Mouse (Mus musculus) splenic B cell, adult 2 months (primary cell): ENCODE results near the gene Tspan32.
A peak's percentile ranks its signal among the peaks of the same experiment; 100 is the strongest.

Source experiments
- DNase-seq: peaks from one replicate; pipeline ENCODE4 v3.0.0-alpha.2; 2011; ENCODE audit warnings: low read depth, low spot score
- H3K27me3 ChIP-seq: 2 replicates; pipeline ENCODE4 v1.6.1; 2012; ENCODE audit warnings: mild to moderate bottlenecking, low read length, moderate library complexity, mixed read lengths; ENCODE audit not compliant: control insufficient read depth, poor library complexity, insufficient read depth, severe bottlenecking
- H3K36me3 ChIP-seq: 2 replicates; pipeline ENCODE4 v1.6.1; 2012; ENCODE audit warnings: mild to moderate bottlenecking, low read length, moderate library complexity, mixed read lengths; ENCODE audit not compliant: control insufficient read depth, poor library complexity, insufficient read depth, severe bottlenecking

Gene Tspan32

GRCm38 (mm10) chr7:143004727-143005343 is at the start of gene Tspan32:
Tspan32 (plus strand) TSS chr7:143005046.
- Histone ChIP-seq H3K27me3 (no peaks in the 10 kb centered on the region), H3K36me3 (no peaks in the 10 kb centered on the region; the same call in 1 of the 2 replicates)
- peak; percentile 71 for DNase-seq

- no peaks in the 10 kb centered on the region for H3K36me3 ChIP-seq
- DNase-seq: no peak
- no peaks in the 10 kb centered on the region for H3K27me3 ChIP-seq
Measured at GRCm38 (mm10) chr7:142956018-142956417, 48.8 kb upstream of the Tspan32 start.

- no peaks in the 10 kb centered on the region for H3K36me3 ChIP-seq
- H3K27me3 ChIP-seq: no peaks in the 10 kb centered on the region
- no peak for DNase-seq
Measured at GRCm38 (mm10) chr7:142958817-142959216, 46.0 kb upstream of the Tspan32 start.

- no peaks in the 10 kb centered on the region for H3K27me3 ChIP-seq
Measured at GRCm38 (mm10) chr7:142959752-142960151, 45.1 kb upstream of the Tspan32 start.

GRCm38 (mm10) chr7:142967414-142967883 is 37.4 kb upstream of the Tspan32 start:
- Histone ChIP-seq H3K36me3 (no peaks in the 10 kb centered on the region), H3K27me3 (0 out of 2 replicates have a peak, but pooled peaks cover 2% of the 10 kb centered on the region)
- DNase-seq: peak; percentile 14

More at GRCm38 (mm10) chr7:142959752-142960151, 45.1 kb upstream of the Tspan32 start:
- no peak for DNase-seq
- H3K36me3 ChIP-seq: no peaks in the 10 kb centered on the region

- Histone ChIP-seq H3K36me3 (no peaks in the 10 kb centered on the region), H3K27me3 (0 out of 2 replicates have a peak, but pooled peaks cover 2% of the 10 kb centered on the region)
- peak; percentile 27 for DNase-seq
Measured at GRCm38 (mm10) chr7:142967884-142968808, 36.7 kb upstream of the Tspan32 start.

- Histone ChIP-seq H3K36me3 (no peaks in the 10 kb centered on the region), H3K27me3 (0 out of 2 replicates have a peak, but pooled peaks cover 2% of the 10 kb centered on the region)
- no peak for DNase-seq
Measured at GRCm38 (mm10) chr7:142968809-142969511, 35.9 kb upstream of the Tspan32 start, which contains the start of gene Ascl2. Ascl2 (minus strand) TSS chr7:142969264.

GRCm38 (mm10) chr7:142981908-142982307 is 22.9 kb upstream of the Tspan32 start:
- no peaks in the 10 kb centered on the region for H3K36me3 ChIP-seq
- H3K27me3 ChIP-seq: no peaks in the 10 kb centered on the region
- no peak for DNase-seq

- Histone ChIP-seq H3K27me3 (no peaks in the 10 kb centered on the region), H3K36me3 (no peaks in the 10 kb centered on the region)
- no peak for DNase-seq
Measured at GRCm38 (mm10) chr7:142985146-142985545, 19.7 kb upstream of the Tspan32 start.

GRCm38 (mm10) chr7:142987718-142988117 is 17.1 kb upstream of the Tspan32 start:
- H3K36me3 ChIP-seq: no peaks in the 10 kb centered on the region
- DNase-seq: no peak
- no peaks in the 10 kb centered on the region for H3K27me3 ChIP-seq

GRCm38 (mm10) chr7:142995004-142995403 is 9.8 kb upstream of the Tspan32 start:
- H3K27me3 ChIP-seq: no peaks in the 10 kb centered on the region
- DNase-seq: no peak
- no peaks in the 10 kb centered on the region for H3K36me3 ChIP-seq

GRCm38 (mm10) chr7:142995630-142996338 is 9.1 kb upstream of the Tspan32 start:
- Histone ChIP-seq H3K27me3 (no peaks in the 10 kb centered on the region), H3K36me3 (no peaks in the 10 kb centered on the region)
- no peak for DNase-seq

- no peaks in the 10 kb centered on the region for H3K36me3 ChIP-seq
- DNase-seq: no peak
- no peaks in the 10 kb centered on the region for H3K27me3 ChIP-seq
Measured at GRCm38 (mm10) chr7:142996998-142997397, 7.8 kb upstream of the Tspan32 start.
